Mouse (Mus musculus): ENCODE measurements at regions not wholly inside any gene's neighbourhood (a gene's known extent, or its start where the extent isn't known, plus 50 kb on each side); places are given as distances from the start of the nearest gene placed in this dataset.

DNA sequence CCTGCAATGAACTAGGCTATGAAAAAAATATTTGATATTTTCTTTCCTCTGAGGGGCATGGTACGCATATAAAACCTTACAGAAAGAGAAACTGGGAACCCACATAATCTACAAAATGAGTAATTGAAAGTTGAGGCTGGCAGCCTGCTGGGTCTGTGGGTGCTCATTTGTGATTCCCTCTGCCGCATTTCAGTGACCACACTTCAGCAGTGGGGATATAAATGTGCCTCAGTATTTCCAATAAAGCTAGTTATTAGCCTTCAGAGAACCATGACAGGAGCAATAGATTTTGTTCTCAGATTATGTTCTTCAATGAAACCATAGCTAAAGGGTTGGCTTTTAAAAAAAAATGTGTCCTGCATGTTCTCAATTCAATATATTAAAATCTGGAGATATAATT lies 828.0 kb upstream of the Adam24 start:
- TF ChIP-seq PAX5 (IDR thresholded peaks at IDR 0.05; ENCODE audit: low read length) = no peak
- no peak for TF ChIP-seq CTCF (conservative IDR thresholded peaks at IDR 0.05 in 1 of 2, IDR thresholded peaks at IDR 0.05 in 1 of 2; ENCODE audit: low read depth in 2 of 2, low read length in 2 of 2)
- TF ChIP-seq E2F4 (IDR thresholded peaks at IDR 0.05; ENCODE audit: insufficient replicate concordance, low read depth, low read length) = no peak

All from CH12.LX (cell line).